Mouse (Mus musculus): ENCODE measurements around the gene Macrod1. TPM values are rescaled to one million over a fixed set of nuclear protein-coding genes. Genes with fewer than 3 reads are reported as not detected.
A peak's percentile ranks its signal among the peaks of the same experiment; 100 is the strongest.

Gene Macrod1
- total RNA-seq, 2 experiments from 2014 or later: 4.4 to 5.2 TPM

- no peak for DNase-seq (ENCODE audit: low spot score in 2 of 2)
Measured at GRCm38 (mm10) chr19:7111309-7111708, 54.7 kb downstream of the Macrod1 start.

- no peak for DNase-seq (ENCODE audit: low spot score in 2 of 2)
Measured at GRCm38 (mm10) chr19:7111710-7112109, 55.1 kb downstream of the Macrod1 start.

- DNase-seq (ENCODE audit: low spot score in 2 of 2): no peak
Measured at GRCm38 (mm10) chr19:7112628-7113027, 56.0 kb downstream of the Macrod1 start.

GRCm38 (mm10) chr19:7113574-7113973 is 57.0 kb downstream of the Macrod1 start:
- no peak for DNase-seq (ENCODE audit: low spot score in 2 of 2)

- no peak for DNase-seq (ENCODE audit: low spot score in 2 of 2)
Measured at GRCm38 (mm10) chr19:7116038-7116731, 59.6 kb downstream of the Macrod1 start.

- DNase-seq (ENCODE audit: low spot score in 2 of 2): no peak
Measured at GRCm38 (mm10) chr19:7117141-7117540, 60.5 kb downstream of the Macrod1 start.

GRCm38 (mm10) chr19:7117653-7118307 is 61.2 kb downstream of the Macrod1 start:
- no peak for DNase-seq (ENCODE audit: low spot score in 2 of 2)

GRCm38 (mm10) chr19:7121252-7121651 is 64.6 kb downstream of the Macrod1 start:
- no peak for DNase-seq (ENCODE audit: low spot score in 2 of 2)

- no peak for DNase-seq (ENCODE audit: low spot score in 2 of 2)
Measured at GRCm38 (mm10) chr19:7122277-7122676, 65.7 kb downstream of the Macrod1 start.

GRCm38 (mm10) chr19:7122698-7123306 is 66.2 kb downstream of the Macrod1 start:
- DNase-seq (ENCODE audit: low spot score in 2 of 2): no peak

GRCm38 (mm10) chr19:7125526-7126156 is 69.0 kb downstream of the Macrod1 start:
- no peak for DNase-seq (ENCODE audit: low spot score in 2 of 2)

GRCm38 (mm10) chr19:7126209-7126608 is 69.6 kb downstream of the Macrod1 start:
- no peak for DNase-seq (ENCODE audit: low spot score in 2 of 2)

- no peak for DNase-seq (ENCODE audit: low spot score in 2 of 2)
Measured at GRCm38 (mm10) chr19:7126933-7127332, 70.3 kb downstream of the Macrod1 start.

- no peak for DNase-seq (ENCODE audit: low spot score in 2 of 2)
Measured at GRCm38 (mm10) chr19:7128551-7129475, 72.2 kb downstream of the Macrod1 start.

GRCm38 (mm10) chr19:7130317-7130716 is 73.7 kb downstream of the Macrod1 start:
- no peak for DNase-seq (ENCODE audit: low spot score in 2 of 2)

GRCm38 (mm10) chr19:7133436-7133835 is 76.8 kb downstream of the Macrod1 start:
- no peak for DNase-seq (ENCODE audit: low spot score in 2 of 2)

GRCm38 (mm10) chr19:7134631-7135091 is 78.1 kb downstream of the Macrod1 start:
- no peak for DNase-seq (ENCODE audit: low spot score in 2 of 2)

GRCm38 (mm10) chr19:7135525-7135924 is 78.9 kb downstream of the Macrod1 start:
- DNase-seq (ENCODE audit: low spot score in 2 of 2): peak in 1 of 2 experiments; percentile 60

- DNase-seq (ENCODE audit: low spot score in 2 of 2): peak; percentile 62 to 68
Measured at GRCm38 (mm10) chr19:7136016-7136415, 79.4 kb downstream of the Macrod1 start.

- DNase-seq (ENCODE audit: low spot score in 2 of 2): no peak
Measured at GRCm38 (mm10) chr19:7136714-7137498, 80.3 kb downstream of the Macrod1 start.
